Mouse (Mus musculus) C2C12 (cell line): ENCODE results near the gene Ddx27. TPM values are rescaled to one million over a fixed set of nuclear protein-coding genes. Genes with fewer than 3 reads are reported as not detected.

Experiments used
- H3K27me3 ChIP-seq: one replicate; pipeline ENCODE4 v1.6.1; 2011; ENCODE audit not compliant: control insufficient read depth, insufficient read depth, insufficient read length
- H3K36me3 ChIP-seq: one replicate; pipeline ENCODE4 v1.6.1; 2011; ENCODE audit not compliant: control insufficient read depth, insufficient read depth
- H3K4me3 ChIP-seq: one replicate; pipeline ENCODE4 v1.5.1; 2011; ENCODE audit warnings: mild to moderate bottlenecking, control low read depth; ENCODE audit not compliant: poor library complexity, insufficient read depth, severe bottlenecking
- H3K79me2 ChIP-seq: one replicate; pipeline ENCODE4 v1.6.1; 2011; ENCODE audit not compliant: control insufficient read depth, insufficient read depth
- H3K79me3 ChIP-seq: one replicate; pipeline ENCODE4 v1.6.1; 2011; ENCODE audit warnings: low read depth, control low read depth
- H3ac ChIP-seq: one replicate; pipeline ENCODE3; 2011; ENCODE audit warnings: low read depth; ENCODE audit not compliant: control insufficient read depth, insufficient read length
- CEBPB ChIP-seq: IDR thresholded peaks from one replicate; pipeline ENCODE4 v1.6.1; 2011; ENCODE audit warnings: low read depth, mild to moderate bottlenecking, control low read depth, moderate library complexity
- CTCF ChIP-seq: IDR thresholded peaks from one replicate; pipeline ENCODE4 v1.5.1; 2011; ENCODE audit not compliant: control insufficient read depth, insufficient read depth, insufficient read length
- FOSL1 ChIP-seq: IDR thresholded peaks from one replicate; pipeline ENCODE4 v1.8.0; 2011; ENCODE audit warnings: mild to moderate bottlenecking, low read length; ENCODE audit not compliant: poor library complexity, insufficient read depth, severe bottlenecking
- MAX ChIP-seq: IDR thresholded peaks from one replicate; pipeline ENCODE4 v1.6.1; 2011; ENCODE audit warnings: mild to moderate bottlenecking, control low read depth
- MYOD1 ChIP-seq: IDR thresholded peaks from one replicate; pipeline ENCODE4 v1.6.1; 2011; ENCODE audit warnings: low read depth; ENCODE audit not compliant: control insufficient read depth, insufficient read length
- MYOG ChIP-seq: IDR thresholded peaks from one replicate; pipeline ENCODE4 v1.6.1; 2011; ENCODE audit not compliant: control insufficient read depth, insufficient read length; ENCODE audit errors: extremely low read depth
- USF1 ChIP-seq: IDR thresholded peaks from one replicate; pipeline ENCODE4 v1.6.1; 2011; ENCODE audit warnings: low read depth, mild to moderate bottlenecking, control low read depth, moderate library complexity
- long read RNA-seq, 2 experiments: library from polyadenylated mRNA; unstranded; transcript quantifications; one replicate each; pipeline ENCODE4 v2.0.0; 2019 to 2020
- polyA plus RNA-seq: library from polyadenylated mRNA; unstranded; fragments of >200 nt; fragmentation: generic; extraction: Trizol; gene quantifications from one replicate; pipeline ENCODE4 v1.2.1, GENCODE M21; 2012; ENCODE audit warnings: missing spikeins

The Ddx27 gene
- 76.4 TPM for polyA plus RNA-seq
- long read RNA-seq, experiment 1, transcript Ddx27-201 (21 exons, 2,714 nt) = major isoform, 41 of 65 reads
- long read RNA-seq, experiment 1, partial matches to known transcripts = 17 of 65 reads
- long read RNA-seq, experiment 1, other reads (novel, unspliced or antisense) = 6 of 65 reads
- long read RNA-seq, experiment 2, transcript Ddx27-201 (21 exons, 2,714 nt) = major isoform, 582 of 1,163 reads
- long read RNA-seq, experiment 2, partial matches to known transcripts = 506 of 1,163 reads
- long read RNA-seq, experiment 2, other reads (novel, unspliced or antisense) = 72 of 1,163 reads

DNA sequence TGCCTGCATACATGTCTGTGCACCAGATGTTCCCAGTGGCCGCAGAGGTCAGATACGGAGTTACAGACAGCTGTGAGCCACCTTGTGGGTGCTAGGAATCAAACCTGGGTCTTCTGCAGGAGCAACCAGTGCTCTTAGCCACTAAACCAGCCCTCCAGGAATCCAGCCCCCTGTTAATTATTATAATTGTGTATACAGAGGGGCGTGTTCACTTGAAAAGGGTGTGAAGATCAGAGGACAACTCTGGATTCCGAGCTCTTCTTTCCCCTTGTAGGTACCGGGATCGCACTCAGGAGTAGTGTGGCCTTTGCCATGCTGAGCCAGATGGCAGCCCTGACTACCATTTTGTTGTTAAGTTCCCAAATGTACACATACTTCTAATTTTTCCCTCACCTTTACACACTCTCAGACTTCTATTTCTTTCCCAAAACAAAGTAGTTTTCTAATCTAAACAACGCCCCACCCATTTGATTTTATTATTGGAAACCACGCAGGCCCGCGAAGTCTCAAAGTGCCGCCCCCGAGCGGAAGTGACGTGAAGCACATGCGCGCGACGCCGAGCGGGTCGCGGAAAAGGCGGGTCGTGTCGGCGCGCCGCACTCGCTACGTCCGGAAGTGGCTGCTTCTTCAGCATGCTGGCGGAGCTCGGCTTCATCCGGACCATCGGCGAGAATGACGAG is at the start of gene Ddx27:
Gene Ddx27, plus strand, starts transcription at position 492 of the 680 bp plus-strand sequence.
- Histone ChIP-seq H3K79me2 (peaks cover 46% of the 10 kb centered on the region), H3K36me3 (peaks cover 34% of the 10 kb centered on the region), H3K27me3 (no peaks in the 10 kb centered on the region), H3K4me3 (peak within 1 kb of the TSS; percentile 96), H3K79me3 (peaks cover 37% of the 10 kb centered on the region), H3ac (peak within 1 kb of the TSS; percentile 92)
- no peak for TF ChIP-seq CEBPB
- no peak for TF ChIP-seq MYOG
- TF ChIP-seq MYOD1 = no peak
- peak; percentile 12 for TF ChIP-seq USF1
- TF ChIP-seq MAX = no peak
- TF ChIP-seq CTCF = no peak
- TF ChIP-seq FOSL1 = no peak

DNA sequence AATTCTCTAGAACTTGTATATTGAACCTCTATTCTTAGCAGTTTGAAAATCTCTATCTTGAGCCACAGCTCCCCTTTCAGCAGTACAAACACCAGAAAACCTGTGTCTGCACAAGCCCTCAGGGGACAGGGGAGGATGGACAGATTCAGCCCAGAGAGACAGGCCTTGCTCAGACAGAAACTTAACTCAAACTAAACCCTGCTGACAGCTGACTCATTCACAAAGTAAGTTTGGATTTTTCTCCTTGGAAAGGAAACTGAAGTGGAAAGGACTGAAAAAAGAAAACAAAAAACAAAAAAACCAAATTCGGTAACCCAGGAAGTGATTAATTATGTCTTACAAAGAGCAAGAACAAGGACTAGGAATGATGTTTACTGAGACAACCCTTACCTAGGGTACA is 41.8 kb upstream of the Ddx27 start:
- Histone ChIP-seq H3K36me3 (no peaks in the 10 kb centered on the region), H3ac (no peak overlapping the region), H3K79me2 (peaks cover 100% of the 10 kb centered on the region), H3K27me3 (no peaks in the 10 kb centered on the region), H3K4me3 (no peak overlapping the region), H3K79me3 (peaks cover 82% of the 10 kb centered on the region)
- TF ChIP-seq CEBPB (no peak), FOSL1 (no peak), CTCF (no peak), USF1 (no peak), MYOG (no peak), MYOD1 (no peak), MAX (no peak)

DNA sequence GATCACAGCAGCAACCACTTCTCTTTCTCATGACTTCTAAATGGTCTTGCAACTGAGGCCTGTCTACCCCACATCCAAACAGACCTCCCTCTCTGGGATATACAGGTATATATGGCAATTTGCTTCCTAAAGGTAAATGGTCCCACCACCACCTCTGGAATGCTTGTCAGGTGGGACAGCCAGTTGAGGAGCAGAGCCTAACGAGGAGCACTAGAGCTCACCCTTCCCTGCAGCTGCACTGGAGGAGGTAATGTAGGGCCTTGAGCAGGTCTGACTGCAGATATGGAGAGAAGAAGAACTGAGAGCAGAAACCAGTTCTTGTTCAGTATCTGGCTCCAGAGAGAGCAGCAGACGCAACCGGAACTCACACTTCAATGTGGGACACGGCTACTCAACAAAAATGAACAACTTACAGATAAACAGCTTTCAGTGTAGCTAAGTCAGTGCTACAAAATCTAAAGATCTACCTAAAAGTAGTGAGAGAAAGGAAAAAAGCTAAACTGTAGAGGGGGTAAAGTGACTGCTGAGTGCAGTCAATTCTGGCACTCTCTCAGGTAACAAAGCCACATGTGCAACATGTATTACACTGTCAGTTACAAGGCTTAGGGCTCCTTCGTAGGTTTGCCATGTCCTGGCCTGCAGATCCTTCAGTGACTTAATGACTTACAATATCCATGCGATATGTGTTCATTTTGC is 40.7 kb upstream of the Ddx27 start:
- Histone ChIP-seq H3K79me3 (peaks cover 80% of the 10 kb centered on the region), H3K27me3 (no peaks in the 10 kb centered on the region), H3ac (no peak overlapping the region), H3K4me3 (no peak overlapping the region), H3K79me2 (peaks cover 100% of the 10 kb centered on the region), H3K36me3 (no peaks in the 10 kb centered on the region)
- no peak for TF ChIP-seq FOSL1
- TF ChIP-seq CEBPB = no peak
- TF ChIP-seq MYOD1 = no peak
- no peak for TF ChIP-seq MYOG
- no peak for TF ChIP-seq USF1
- TF ChIP-seq MAX = no peak
- no peak for TF ChIP-seq CTCF

DNA sequence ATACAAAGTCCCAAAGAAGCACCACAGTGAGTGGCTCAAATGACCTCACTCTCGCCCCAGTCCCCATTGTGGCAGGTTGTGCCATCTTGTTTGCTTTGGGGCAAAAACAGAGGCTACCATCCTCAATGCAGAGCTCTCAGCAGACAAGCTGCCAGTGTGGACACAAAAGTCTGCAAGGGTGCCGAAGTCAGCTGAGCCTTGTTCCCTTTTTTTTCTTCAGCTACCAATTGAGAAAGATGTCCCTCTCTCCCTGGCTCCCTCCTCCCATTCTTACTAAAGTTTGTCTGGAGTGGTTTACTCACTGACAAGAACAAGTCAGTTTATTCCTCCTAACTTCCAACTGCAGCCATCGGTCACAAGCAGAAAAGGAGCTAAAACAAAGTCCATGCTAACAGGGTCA is 38.6 kb upstream of the Ddx27 start:
- Histone ChIP-seq H3K27me3 (no peaks in the 10 kb centered on the region), H3K4me3 (no peak overlapping the region), H3K79me3 (peaks cover 80% of the 10 kb centered on the region), H3ac (no peak overlapping the region), H3K79me2 (peaks cover 98% of the 10 kb centered on the region), H3K36me3 (no peaks in the 10 kb centered on the region)
- no peak for TF ChIP-seq CTCF
- TF ChIP-seq CEBPB = no peak
- TF ChIP-seq FOSL1 = no peak
- no peak for TF ChIP-seq MYOD1
- TF ChIP-seq MAX = no peak
- TF ChIP-seq USF1 = no peak
- no peak for TF ChIP-seq MYOG

DNA sequence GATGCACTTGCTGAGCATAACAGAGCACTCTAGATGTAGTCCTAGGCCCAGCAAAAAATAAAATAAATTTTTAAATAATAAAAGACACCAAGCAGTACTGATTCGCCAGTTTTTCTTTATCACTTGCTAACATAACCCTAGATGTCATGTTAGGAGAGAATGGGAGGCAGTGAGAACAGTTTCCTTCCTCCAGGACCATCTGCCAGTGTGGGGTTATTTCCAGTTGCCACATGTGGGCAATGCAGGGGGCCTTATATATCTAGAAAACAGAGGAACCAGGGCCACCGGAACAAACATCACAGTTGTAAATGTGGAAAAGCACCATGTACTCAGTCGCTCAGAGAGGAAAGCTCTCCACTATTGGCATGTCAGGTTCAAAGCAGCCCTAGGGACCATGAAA is 37.5 kb upstream of the Ddx27 start:
- peaks cover 77% of the 10 kb centered on the region for H3K79me3 ChIP-seq
- no peak overlapping the region for H3ac ChIP-seq
- H3K4me3 ChIP-seq = no peak overlapping the region
- H3K79me2 ChIP-seq = peaks cover 98% of the 10 kb centered on the region
- H3K36me3 ChIP-seq = no peaks in the 10 kb centered on the region
- TF ChIP-seq MAX (no peak), CTCF (no peak), CEBPB (no peak), MYOD1 (no peak), USF1 (no peak), MYOG (no peak), FOSL1 (no peak)
- no peaks in the 10 kb centered on the region for H3K27me3 ChIP-seq
